Mouse (Mus musculus) retina, postnatal 7 days (tissue): ENCODE measurements at regions not wholly inside any gene's neighbourhood (a gene's known extent, or its start where the extent isn't known, plus 50 kb on each side); places are given as distances from the start of the nearest gene placed in this dataset.
"Not testable (repeated sequence)": the region's sequence is repeated elsewhere in the genome, so short reads cannot be mapped to it uniquely, and the experiment has no call there.

Source experiments
- DNase-seq: peaks from one replicate; pipeline ENCODE4 v3.0.0-alpha.2; 2012; ENCODE audit warnings: low read depth, low spot score

- no peak for DNase-seq
Observed at GRCm38 (mm10) chr6:6388835-6389440, 172.0 kb upstream of the Slc25a13 start.

- DNase-seq, result no peak
Observed at GRCm38 (mm10) chr6:6387571-6387970, 170.6 kb upstream of the Slc25a13 start.

- no peak for DNase-seq
Observed at GRCm38 (mm10) chr6:6384971-6385370, 168.0 kb upstream of the Slc25a13 start.

GRCm38 (mm10) chr6:6384441-6384840 is 167.5 kb upstream of the Slc25a13 start:
- no peak for DNase-seq

- no peak for DNase-seq
Observed at GRCm38 (mm10) chr6:6372421-6372820, 155.4 kb upstream of the Slc25a13 start.

- DNase-seq, result no peak
Observed at GRCm38 (mm10) chr6:6371444-6372093, 154.6 kb upstream of the Slc25a13 start.

- DNase-seq, result no peak
Observed at GRCm38 (mm10) chr6:6364037-6364436, 147.1 kb upstream of the Slc25a13 start.

GRCm38 (mm10) chr6:6362678-6363354 is 145.8 kb upstream of the Slc25a13 start:
- no peak for DNase-seq

GRCm38 (mm10) chr6:6361181-6361580 is 144.2 kb upstream of the Slc25a13 start:
- not testable (repeated sequence) for DNase-seq

- DNase-seq, result no peak
Observed at GRCm38 (mm10) chr6:6357477-6357876, 140.5 kb upstream of the Slc25a13 start.

- no peak for DNase-seq
Observed at GRCm38 (mm10) chr6:6356967-6357366, 140.0 kb upstream of the Slc25a13 start.

- no peak for DNase-seq
Observed at GRCm38 (mm10) chr6:6335251-6335650, 118.3 kb upstream of the Slc25a13 start.

GRCm38 (mm10) chr6:6330271-6330670 is 113.3 kb upstream of the Slc25a13 start:
- no peak for DNase-seq

GRCm38 (mm10) chr6:6325516-6325915 is 108.5 kb upstream of the Slc25a13 start:
- DNase-seq, result no peak

GRCm38 (mm10) chr6:6316725-6317124 is 99.8 kb upstream of the Slc25a13 start:
- no peak for DNase-seq

GRCm38 (mm10) chr6:6313171-6313570 is 96.2 kb upstream of the Slc25a13 start:
- DNase-seq, result no peak

GRCm38 (mm10) chr6:6310213-6310612 is 93.2 kb upstream of the Slc25a13 start:
- no peak for DNase-seq

GRCm38 (mm10) chr6:6307618-6308017 is 90.6 kb upstream of the Slc25a13 start:
- DNase-seq, result no peak

GRCm38 (mm10) chr6:6303767-6304166 is 86.8 kb upstream of the Slc25a13 start:
- no peak for DNase-seq

GRCm38 (mm10) chr6:6301001-6301510 is 84.1 kb upstream of the Slc25a13 start:
- DNase-seq, result no peak

- no peak for DNase-seq
Observed at GRCm38 (mm10) chr6:6298867-6299852, 82.2 kb upstream of the Slc25a13 start.
